Mouse (Mus musculus) liver, embryonic 14 days (tissue): ENCODE measurements around the gene Rab20. TPM values are rescaled to one million over a fixed set of nuclear protein-coding genes. Genes with fewer than 3 reads are reported as not detected.

Experiments used
- polyA plus RNA-seq: library from polyadenylated mRNA; depleted of rRNA; stranded (reverse); fragments of >200 nt; gene quantifications from 2 replicates; pipeline ENCODE4 v1.2.3, GENCODE M21; 2012; rRNA removed

The Rab20 gene
- 2.9 and 3.0 TPM in 2 replicates for polyA plus RNA-seq

GRCm38 (mm10) chr8:11477811-11478761 lies at the start of gene Rab20:
Gene Rab20 (minus strand): TSS chr8:11478710.

GRCm38 (mm10) chr8:11497017-11497990 lies 18.8 kb upstream of the Rab20 start, which contains the start of gene Naxd:
Gene Naxd (plus strand): TSS chr8:11497506.

Other genes starting within 250 kb of the Rab20 start
- 4.6 and 4.9 TPM in 2 replicates for gene Col4a2, start 165.9 kb downstream of the Rab20 start, polyA plus RNA-seq
- 15.8 and 16.4 TPM in 2 replicates for gene Col4a1, start 165.9 kb downstream of the Rab20 start, polyA plus RNA-seq
- gene Naxd, start 18.8 kb upstream of the Rab20 start, polyA plus RNA-seq, result 26.0 and 29.5 TPM in 2 replicates
- 17.7 and 18.1 TPM in 2 replicates for gene Cars2, start 72.1 kb upstream of the Rab20 start, polyA plus RNA-seq
- 15.8 and 18.7 TPM in 2 replicates for gene Ing1, start 76.9 kb upstream of the Rab20 start, polyA plus RNA-seq
- 24.5 and 27.5 TPM in 2 replicates for gene Ankrd10, start 157.0 kb upstream of the Rab20 start, polyA plus RNA-seq
- gene 1700016D06Rik, start 222.4 kb upstream of the Rab20 start, polyA plus RNA-seq, result not detected in 2 replicates
- 6.4 and 7.2 TPM in 2 replicates for gene Arhgef7, start 249.0 kb upstream of the Rab20 start, polyA plus RNA-seq